Mouse (Mus musculus): Measurements from ENCODE around the gene Hspbap1.
A peak's percentile ranks its signal among the peaks of the same experiment; 100 is the strongest.

Gene Hspbap1

DNA sequence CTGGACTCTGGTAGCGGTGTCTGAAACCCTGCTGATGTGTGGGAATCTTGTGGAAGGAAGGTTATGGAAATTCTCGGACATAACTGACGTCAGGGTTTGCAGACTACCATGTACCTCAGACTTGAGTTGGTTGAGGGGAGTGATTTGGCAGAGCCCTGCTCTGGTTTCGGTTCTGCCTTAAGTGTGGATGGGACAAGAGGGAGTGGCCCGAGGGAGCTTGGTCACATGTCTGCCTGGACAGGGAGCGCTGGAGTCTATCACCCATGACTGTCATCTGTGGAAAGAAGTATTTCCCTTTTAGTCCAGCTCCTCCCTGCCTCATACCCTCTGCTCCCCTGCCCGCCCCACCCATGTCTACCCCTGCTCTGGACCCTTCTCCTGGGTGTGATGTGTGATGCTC is 32.0 kb downstream of the Hspbap1 start:
- no peak for DNase-seq (ENCODE audit: low spot score)

DNA sequence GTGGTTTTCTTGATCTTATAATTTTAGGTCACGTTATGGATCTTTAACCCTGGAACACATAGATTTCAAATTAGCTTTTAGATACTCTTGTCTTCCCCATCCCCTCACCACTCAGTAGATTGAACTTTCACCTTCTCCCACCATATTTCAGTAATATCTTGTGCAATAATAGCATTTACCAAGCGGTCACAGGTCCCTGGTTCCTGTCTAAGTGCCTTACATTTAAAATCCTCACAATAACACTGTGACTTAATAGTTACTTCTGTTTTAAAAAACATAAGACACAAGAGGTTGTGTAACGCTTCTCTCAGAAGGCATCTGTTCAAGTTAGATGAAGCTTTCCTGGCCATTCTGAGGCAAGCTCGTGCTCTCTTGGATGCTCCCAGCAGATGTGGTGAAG is 33.5 kb downstream of the Hspbap1 start:
- DNase-seq (ENCODE audit: low spot score) = no peak

DNA sequence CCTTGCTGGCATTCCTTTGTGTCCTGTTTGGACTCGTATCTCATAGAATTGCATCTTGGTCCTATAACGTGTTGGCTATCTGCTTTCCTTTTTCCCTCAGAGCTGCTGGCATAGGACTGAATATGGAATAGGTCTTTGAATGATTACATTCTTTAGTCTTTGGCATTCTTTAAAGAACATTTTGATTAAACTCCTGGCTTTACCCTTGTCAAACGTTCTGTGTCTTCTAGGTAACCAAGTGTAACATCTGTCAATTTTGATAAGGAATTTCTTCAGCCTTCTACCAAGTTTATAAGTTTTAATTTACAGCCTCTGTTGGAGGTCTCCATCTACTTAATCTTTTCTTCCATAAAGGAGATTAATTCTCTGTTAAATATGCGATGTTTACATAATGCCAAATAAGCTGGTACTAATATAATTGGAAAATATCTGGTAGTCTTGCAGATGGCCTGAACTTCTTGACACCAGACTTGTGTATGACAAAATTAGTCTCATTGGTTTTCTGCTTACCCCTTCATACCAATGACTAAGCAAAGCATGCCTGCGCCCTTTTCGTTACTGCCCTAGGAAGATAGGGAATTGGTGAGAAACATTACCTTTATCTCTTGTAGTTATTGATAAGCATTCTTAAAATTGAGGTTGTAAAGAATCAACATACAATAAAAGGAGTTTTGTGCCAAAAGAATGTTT is 36.9 kb downstream of the Hspbap1 start:
- DNase-seq (ENCODE audit: low spot score) = no peak

DNA sequence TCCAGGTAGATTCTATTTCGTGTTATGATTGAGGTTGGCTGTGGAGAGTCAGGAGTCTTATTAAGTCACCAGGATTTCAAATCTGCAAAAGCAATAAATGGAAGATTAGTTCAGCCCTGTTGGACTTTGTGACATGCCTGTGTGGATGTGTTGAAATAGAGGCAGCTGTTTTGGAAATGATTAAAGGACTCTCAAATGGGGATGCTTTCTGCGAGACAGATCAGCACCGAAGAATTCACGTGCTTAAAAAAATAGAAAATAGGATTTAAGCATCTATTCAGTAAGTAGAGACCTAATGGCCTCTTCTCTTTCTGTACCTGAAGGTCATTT is 37.5 kb downstream of the Hspbap1 start:
- DNase-seq (ENCODE audit: low spot score) = no peak

DNA sequence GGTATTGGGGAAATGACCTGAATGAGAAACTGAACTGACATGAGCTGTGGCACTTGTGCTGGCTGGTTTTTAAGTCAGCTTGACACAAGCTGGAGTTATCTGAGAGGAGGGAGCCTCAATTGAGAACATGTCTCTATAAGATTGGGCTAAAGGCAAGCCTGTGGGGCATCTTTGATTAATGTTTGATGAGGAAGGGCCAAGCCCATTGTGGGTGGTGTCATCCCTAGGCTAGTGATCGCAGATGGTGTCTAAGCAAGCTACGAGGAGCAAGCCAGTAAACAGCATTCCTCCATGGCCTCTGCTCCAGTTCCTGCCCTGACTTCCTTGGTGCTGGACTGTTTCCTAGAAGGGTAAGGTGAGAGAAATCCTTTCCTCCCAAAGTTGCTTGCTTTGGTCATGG is 38.7 kb downstream of the Hspbap1 start:
- no peak for DNase-seq (ENCODE audit: low spot score)

DNA sequence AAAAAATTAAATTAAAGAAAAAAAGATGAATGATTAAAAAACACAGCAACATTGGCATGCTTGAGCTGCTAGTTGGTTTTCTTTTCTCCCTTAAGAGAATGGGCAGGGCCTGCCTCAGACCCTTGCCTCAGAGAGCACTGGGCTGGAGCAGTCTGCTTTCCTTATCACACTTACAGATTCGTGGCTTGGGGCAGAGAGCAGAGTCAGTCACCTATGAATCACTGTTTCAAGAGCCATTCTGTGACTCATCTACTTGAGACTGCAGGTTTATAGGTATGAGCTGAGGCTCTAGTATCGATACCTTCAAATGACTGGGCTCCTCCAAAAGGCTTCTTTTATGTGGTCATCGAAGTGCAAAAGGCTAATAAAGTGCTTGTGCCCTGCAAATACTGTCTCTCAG is 42.9 kb downstream of the Hspbap1 start:
- DNase-seq (ENCODE audit: low spot score) = no peak

DNA sequence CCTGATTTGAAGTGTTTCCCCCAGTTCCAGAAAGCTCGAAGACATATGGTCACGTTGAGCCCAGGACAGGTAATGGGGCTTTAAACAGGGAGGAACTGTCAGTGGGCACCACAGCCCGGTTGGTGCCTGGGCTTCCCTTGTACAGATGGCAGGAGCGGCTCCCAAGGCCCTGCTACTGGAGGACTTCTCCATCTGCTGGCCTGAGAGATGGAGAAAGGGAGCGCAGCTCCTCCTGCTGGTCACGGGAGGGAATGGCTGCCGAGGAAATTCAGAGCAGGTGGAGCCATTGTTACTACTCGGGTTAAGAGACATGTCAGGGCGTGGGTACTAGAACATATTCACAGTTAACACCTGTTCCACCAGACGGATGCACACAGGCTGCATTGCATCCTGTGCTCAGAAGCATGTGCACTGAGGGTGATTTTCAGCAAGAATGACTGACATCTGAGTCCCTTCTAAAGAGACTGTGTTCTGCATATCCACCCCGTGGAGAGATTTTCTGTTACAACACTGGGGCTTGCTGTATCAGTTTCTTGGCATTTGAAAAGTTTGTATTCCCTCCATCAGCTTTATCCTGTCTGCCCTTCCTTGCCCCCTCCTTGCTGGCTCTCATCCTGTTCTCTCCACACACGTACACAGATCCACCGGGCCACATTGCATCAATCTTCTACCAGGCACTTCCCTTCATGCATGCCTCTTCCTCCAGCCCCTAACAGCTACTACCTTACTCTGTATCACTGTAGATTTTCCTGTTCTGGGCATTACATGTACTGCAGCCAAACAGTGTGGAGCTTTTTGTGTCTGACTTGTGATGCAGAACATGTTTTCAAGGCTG is 47.3 kb downstream of the Hspbap1 start:
- peak; percentile 61 for DNase-seq (ENCODE audit: low spot score)

DNA sequence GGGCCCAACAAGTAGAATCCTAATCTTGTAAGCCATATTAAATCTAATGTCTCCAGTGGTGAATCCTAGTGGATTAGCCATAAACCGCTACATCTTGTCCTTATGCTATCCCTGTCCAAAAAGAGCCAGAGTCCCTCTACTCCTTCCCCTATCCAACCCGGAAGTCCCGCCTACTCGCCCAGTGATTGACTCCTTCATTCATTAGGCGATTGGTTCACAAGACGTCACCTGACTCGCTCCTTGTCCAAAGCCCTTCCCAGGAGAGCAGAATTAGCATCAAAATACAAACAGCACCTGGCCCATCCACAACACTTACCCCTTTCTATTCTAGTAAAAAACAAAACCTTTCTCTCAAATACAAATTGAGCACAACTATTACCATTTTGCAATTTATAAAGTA is 59.8 kb downstream of the Hspbap1 start:
- no peak for DNase-seq (ENCODE audit: low spot score)

DNA sequence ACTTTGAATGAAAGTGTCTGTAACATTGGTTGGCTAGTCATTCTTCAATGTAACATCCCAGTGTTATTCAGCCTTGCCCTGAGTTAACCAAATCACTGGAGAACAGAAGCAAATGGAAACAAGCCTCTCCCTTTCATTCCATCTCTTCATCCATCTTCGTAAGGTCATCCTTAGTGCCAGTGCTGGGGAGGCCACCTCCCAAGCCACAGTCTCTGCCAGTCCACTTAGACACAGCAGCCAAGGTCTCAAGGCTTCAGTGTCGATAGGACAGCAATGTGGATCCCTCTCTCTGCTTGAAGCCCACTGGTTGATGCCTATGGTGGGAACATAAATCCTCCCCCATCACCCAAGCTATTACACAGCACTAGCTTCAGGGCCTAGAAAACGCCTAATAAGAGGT is 62.8 kb downstream of the Hspbap1 start:
- no peak for DNase-seq (ENCODE audit: low spot score)

DNA sequence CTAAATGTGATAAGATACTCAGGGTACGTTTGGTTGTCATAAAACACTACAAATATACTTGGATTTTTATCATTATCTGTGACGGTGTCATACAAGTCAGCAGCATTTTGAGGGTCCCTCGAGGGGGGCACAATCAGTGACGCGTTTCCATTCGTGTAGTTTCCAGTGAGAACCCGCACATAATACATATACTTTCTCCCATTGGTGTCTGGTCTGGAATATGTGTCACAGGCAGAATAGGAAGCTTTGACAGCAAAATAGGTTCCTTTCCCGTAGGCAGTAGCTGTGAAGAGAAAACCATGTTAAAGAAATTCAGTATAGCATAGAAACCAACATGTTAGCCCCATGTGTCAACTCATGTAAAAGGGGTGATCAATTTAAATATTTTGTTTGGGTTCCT is 64.5 kb downstream of the Hspbap1 start:
- no peak for DNase-seq (ENCODE audit: low spot score)

DNA sequence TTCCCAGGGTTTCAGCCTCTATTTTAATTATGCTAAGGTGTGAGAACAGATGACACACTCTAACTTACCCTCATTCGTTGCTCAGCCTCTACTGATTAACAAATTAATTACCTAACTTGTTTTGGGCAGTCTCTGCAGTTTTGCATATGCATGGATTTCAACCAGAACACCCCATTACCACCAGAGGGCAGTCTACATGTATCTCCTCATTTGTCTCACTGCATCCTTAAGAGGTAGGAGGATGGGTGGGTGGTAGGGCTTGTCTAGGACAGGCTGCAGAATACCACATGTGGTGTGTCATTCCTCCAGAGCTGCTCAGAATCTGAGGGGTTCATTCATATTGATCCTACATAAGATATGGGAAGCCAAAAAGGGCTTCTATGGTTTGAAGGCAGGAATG is 69.5 kb downstream of the Hspbap1 start:
- DNase-seq (ENCODE audit: low spot score) = peak; percentile 21

DNA sequence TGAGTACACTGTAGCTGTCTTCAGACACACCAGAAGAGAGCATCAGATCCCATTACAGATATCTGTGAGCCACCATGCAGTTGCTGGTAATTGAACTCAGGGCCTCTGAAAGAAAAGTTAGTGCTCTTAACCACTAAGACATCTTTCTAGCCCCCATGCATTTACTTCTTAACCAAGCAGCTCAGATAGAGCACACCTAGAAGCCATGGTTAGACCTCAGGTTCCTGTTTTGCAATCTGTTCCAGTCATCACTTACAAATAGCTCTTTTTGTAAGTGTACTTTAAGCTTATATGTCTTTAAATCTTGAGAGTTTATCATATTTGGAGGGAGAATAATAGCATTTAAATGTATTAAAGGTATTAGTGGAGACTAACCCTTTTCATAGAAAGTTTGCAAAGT is 77.0 kb downstream of the Hspbap1 start:
- no peak for DNase-seq (ENCODE audit: low spot score)

DNA sequence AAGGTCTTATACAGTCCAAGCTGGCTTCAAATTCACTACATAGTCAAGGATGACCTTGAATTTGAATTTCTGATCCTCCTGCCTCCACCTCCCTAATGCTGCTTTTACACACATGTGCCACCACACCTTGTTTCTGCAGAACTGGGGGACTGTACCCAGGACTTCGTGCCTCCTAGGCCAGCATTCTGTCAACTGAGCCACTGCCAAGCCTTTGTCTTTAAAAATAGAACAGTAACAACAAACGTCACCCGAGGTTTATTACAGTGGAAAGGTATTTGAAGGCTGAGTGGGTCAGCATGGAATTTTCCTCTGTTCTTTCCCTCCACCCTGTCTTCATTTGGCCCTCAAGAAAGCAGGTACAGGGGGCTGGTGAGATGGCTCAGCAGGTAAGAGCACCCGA is 85.7 kb downstream of the Hspbap1 start:
- no peak for DNase-seq (ENCODE audit: low spot score)

DNA sequence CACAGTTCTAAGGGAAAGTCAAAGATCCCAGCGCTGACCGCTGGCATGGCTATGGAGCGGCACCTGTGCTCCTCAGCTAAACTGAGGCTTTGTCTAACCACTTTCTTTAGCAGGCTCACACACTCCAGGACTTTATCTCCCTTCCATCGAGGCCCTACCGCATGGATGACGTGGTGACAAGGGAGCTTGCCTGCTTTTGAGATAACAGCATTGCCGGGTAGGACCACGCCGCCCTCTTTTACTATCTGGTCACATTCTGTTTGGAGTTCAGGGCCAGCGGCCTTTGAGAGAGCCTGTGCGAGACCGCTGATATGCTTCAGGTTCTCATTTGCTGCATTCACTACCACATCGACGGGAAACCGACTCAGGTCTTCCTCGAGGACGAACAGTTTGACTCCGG is 86.6 kb downstream of the Hspbap1 start:
- no peak for DNase-seq (ENCODE audit: low spot score)

DNA sequence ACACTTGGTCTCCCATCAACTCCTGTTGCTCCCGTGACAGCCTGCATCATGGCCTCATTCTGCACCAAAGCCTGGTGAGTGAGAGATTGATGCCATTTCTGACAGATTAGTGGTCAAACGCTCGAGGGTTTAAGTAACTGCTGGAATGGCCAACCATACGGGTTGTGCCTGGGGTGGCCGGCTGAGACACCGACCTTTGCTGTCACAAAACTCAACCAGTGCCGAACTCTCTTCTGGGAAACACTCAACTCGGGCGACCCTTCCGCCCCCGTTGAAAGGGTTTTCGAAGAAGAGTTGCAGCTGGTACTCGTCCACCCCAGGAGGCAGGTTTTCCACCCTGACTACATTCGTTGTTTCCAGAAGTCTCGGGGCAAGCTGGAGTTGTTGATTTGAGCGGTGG is 90.1 kb downstream of the Hspbap1 start:
- DNase-seq (ENCODE audit: low spot score) = no peak

DNA sequence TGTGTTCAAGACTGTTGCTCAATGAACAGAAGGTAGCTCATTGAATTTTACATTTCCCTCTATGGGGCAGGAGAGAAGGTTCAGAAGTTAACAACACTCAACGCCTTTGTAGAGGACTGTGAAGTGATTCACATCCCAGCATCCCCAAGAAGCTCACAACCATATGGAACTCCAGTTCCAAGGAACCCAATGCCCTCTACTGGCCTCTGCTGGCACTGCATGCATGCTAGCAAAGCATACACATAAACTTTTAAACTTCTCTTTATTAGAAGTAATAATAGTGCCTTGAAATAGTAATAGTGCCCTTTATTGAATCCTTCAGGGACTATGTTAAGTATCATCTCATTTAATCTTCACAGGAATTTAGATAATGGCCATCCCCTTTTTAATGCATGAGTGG is 91.9 kb downstream of the Hspbap1 start:
- no peak for DNase-seq (ENCODE audit: low spot score)

DNA sequence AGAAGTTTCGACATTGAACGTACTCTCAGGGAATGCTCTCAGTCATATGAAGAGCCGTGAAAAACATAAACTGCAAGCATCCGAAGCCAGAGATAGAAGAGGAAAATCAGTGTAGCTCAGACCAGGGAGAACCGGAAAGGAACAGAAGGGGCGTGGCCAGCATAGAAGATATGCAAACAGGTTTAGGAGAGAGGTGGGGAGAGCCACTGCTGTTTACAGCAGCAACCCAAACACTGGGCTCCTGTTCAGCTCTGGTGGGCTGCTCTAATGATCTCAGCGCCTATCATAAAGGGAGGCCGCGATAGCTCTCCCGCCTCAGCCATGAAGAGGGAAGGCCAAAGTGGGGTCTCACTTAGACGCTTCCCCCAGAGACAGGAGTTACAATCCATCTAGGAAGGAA is 97.6 kb downstream of the Hspbap1 start:
- no peak for DNase-seq (ENCODE audit: low spot score)

DNA sequence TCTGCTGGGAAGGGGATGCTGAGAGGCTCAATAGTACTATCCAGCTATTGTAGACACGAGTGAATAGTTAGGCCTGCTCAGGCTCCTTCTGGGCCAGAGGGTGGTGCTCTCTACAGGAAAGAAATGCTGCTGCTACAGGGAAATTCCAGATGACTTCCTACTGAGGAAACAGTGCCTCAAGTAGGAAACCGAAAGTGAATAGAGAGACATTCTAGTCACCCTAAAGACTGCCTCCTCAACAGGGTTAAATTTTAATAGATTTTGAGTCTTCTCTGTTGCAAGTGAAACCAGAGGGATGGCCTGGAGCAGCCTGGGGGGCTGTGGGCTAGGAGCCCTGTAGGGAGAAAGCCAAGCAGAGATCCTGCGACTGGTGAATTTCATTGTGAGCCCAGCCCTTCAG is 99.0 kb downstream of the Hspbap1 start:
- DNase-seq (ENCODE audit: low spot score) = no peak

DNA sequence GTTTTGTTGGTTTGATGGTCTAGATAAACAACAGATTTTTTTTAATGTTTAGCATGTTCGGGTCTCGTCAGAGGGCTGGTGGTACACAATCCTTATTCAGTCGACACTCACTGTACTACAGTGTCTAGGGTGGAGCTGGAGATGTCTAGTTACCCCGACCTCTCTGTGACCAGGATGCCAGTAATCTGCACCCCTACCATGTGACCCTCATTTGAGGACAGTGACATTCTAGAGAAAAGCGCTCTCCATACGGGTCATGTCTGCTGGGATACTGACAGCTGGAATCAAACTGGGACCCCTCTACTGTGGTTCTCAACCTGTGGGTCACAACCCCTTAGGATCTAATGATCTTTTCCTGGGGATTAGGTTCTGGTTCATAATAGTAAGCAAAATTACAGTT is 99.5 kb downstream of the Hspbap1 start:
- no peak for DNase-seq (ENCODE audit: low spot score)

DNA sequence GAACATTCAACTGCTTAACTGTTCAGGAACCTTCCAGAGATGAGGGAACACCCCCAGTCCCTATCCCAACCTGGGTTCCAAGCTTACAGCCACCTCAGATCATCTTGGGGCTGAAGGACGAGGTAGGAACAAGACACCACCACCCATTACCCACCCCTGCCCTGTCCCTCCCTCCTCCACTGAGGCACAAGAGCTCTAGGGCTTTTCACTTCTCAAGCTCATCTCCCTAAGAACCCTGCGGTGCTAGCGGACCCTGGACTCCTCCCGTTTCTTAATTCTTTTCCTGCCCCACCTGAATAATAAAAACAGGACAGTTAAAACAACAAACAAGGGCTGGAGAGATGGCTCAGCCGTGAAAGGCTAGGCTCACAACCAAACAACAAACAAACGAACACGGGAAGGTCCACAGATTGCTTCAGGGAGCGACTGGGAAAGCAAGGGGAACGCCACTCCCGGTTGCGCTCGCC is 100.4 kb downstream of the Hspbap1 start:
- DNase-seq (ENCODE audit: low spot score) = no peak

DNA sequence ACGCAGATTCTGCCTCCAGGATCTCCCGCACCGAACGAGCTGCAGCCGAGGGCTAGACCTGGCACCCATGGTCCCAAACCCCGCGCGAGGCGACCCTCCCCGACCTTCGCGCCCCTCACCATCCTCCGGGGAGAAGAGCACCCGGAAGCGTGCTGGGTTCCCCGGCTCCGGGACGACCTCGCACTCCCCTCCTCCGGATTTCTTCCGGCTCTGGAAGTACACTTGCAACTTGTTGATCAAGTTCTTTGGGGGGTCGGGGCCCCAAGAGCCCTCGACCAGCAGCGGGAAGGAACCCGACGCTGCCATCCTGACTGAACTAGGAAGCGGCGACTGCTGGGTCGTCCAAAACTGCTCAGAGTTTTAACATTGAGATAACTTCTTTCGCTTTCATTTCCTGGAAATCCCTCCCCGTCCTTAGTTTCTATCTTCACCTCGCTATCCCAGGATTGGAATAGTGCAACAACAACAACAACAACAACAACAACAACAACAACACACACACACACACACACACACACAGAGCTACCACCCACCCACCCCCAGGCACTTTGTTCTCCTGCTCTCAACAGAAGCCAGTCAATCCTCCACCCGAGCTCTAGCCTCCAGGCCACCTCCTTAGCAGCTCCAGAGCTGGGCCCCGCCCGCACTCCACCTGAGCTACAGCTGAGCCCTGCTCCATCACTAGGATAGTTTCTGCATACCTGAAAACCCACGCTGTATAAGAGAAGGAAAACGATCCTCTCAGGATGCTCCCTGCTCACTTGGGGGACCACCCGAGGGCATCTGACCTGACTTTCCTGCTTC is 101.1 kb downstream of the Hspbap1 start, which contains the start of gene Parp14:
Gene Parp14 (minus strand): TSS at position 497 of the 804 bp plus-strand sequence.
- DNase-seq (ENCODE audit: low spot score) = no peak

DNA sequence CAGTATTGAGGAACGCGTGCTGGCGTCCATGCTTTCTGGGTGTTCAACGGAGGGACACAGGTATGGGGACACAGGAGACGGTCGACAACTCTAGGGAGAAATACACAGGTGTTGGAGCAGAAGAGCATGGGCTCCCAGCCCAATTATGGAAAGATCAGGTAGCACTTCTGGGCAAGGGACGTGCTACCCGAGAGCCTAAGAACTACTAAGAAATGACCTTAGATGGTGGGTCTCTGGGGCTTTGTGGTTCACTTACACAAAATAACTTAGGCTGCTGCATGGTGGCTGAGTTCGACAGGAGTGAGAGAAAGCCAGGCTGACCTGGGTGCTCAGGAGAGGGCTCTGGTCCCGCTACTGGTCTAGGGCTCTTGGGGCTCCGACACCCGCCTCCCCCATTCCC is 101.7 kb downstream of the Hspbap1 start:
- DNase-seq (ENCODE audit: low spot score) = no peak

All from left cerebral cortex, adult 11 months (tissue).